Mouse (Mus musculus) neutrophil, adult 5-6 weeks (primary cell): ENCODE results near the gene Tmem19. TPM values are rescaled to one million over a fixed set of nuclear protein-coding genes. Genes with fewer than 3 reads are reported as not detected.
A peak's percentile ranks its signal among the peaks of the same experiment; 100 is the strongest.
"Not testable (repeated sequence)": the region's sequence is repeated elsewhere in the genome, so short reads cannot be mapped to it uniquely, and the experiment has no call there.

Experiments used
- ATAC-seq: fragments of 151-379, 151-347 bp; 2 replicates; pipeline ENCODE4 v1.8.0; 2017; ENCODE audit warnings: mild to moderate bottlenecking, moderate TSS enrichment; ENCODE audit not compliant: insufficient number of reproducible peaks, poor library complexity, low FRiP score, severe bottlenecking; ENCODE audit errors: extremely low read depth
- total RNA-seq: library from RNA; stranded (forward); fragments of 200-1000 nt; gene quantifications from 2 replicates; pipeline ENCODE4 v1.2.3, GENCODE M21; 2017

Gene Tmem19
- total RNA-seq, 1 experiment from 2014 or later = 19.9 TPM

- no peak for ATAC-seq
Observed at GRCm38 (mm10) chr10:115350810-115351397, 11.4 kb downstream of the Tmem19 start.

DNA sequence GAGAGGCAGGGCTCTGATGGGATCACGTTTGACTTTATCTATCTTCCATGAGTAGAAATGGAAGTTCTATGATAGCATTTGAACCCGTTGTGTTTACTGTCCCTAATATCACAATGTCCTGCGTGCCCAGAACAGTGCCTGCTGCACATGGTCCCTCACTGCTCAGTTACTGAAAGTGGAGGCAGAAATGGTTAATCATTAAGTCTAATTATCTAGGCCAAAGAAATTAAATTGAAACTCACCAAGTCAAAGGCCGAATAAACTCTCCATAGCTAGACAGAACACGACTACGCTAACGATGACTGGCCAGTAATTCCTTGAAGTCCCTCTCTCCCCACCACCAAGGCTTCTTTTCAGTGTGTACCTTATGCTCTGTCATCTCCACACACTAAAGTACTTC is 12.8 kb downstream of the Tmem19 start:
- no peak for ATAC-seq

- ATAC-seq = no peak
Observed at GRCm38 (mm10) chr10:115349029-115349428, 13.3 kb downstream of the Tmem19 start.

DNA sequence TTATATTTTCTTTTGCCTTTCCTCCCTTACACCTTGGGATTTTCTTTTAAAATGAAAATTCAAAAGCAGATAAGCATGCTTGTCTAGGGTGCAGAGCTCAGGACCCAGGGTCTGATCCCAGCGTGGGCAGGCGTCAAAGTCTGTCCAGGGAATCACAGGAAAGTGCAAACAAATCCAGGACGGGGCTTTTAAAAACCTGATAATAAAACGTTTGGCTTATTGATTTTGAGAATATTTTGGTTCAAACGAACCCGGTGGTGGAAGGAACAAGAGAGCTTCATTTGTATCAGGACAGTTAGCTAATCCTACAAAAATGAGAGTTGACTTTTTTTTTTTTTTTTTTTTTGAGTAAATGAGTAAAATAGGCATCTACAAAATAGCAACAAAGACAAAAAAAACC is 14.2 kb downstream of the Tmem19 start:
- ATAC-seq = no peak

DNA sequence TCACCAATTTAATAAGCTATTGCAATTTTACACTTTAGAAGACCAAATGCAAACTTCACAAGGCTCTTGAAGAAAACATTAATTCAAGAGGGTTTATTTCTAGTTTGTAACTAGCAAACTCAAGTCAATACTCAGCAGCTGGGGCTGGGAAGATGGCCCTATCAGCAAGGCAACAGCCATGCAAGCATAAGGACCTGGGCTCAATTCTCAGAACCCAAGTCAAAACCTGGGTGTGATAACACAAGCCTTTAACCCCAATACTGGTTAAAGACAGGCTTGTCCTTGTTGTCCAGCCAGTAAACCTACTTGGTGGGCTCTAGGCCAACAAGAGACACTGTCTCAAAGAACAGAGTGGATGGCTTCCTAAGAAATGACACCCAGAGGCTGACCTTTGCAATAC is 15.9 kb downstream of the Tmem19 start:
- ATAC-seq = no peak

- no peak for ATAC-seq
Observed at GRCm38 (mm10) chr10:115342771-115343425, 19.4 kb downstream of the Tmem19 start.

DNA sequence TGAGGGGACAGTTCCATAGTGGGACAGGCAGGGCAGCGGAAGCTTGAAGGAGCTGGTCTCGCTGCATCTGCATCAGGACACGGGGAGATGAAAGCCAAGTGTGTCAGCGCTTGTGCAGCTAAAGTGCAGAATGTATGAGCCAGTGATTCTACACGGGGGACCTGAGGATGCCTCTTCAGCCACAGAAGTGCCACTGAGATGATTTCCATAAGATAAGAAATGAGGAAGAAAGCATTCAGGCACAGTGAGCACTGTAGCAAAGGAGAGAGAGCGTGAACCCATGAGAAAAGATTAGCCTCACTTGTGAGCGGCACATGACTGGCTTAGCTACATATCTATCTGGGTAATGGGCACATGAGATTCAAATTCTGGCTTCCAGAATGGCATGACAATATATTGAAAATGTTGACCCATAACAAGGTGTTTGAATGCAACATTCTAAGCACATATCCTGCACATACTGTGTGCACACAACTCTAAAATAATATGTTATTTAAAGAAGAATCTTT is 22.4 kb downstream of the Tmem19 start:
- ATAC-seq = no peak

GRCm38 (mm10) chr10:115336901-115337300 is 25.4 kb downstream of the Tmem19 start:
- ATAC-seq = no peak

GRCm38 (mm10) chr10:115333528-115333927 is 28.8 kb downstream of the Tmem19 start:
- ATAC-seq = no peak

GRCm38 (mm10) chr10:115332997-115333396 is 29.3 kb downstream of the Tmem19 start:
- no peak for ATAC-seq

DNA sequence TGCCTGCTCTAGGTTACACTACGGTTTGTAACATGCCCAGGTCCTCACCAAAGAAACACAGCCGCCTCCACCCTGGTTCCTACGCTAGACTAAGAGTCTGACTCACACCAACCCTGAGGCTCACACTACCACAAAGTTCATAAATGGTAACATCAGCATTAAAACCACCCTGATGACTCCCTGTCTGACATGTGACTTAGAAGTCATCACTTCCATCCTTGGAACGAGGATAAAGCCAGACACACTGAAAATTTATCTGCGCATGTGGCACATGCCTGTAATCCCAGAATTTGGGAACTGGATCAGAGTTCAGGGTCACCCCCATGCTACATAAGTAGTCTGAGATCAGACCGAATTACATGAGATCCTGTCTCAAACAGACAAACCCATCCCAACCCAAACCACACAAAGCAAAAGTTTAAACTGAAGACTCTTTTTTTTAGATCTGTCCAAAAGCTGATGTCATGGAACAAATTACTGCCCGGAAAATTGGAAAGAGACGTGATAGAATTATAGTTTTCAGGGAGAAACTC is 29.8 kb downstream of the Tmem19 start:
- ATAC-seq = no peak

DNA sequence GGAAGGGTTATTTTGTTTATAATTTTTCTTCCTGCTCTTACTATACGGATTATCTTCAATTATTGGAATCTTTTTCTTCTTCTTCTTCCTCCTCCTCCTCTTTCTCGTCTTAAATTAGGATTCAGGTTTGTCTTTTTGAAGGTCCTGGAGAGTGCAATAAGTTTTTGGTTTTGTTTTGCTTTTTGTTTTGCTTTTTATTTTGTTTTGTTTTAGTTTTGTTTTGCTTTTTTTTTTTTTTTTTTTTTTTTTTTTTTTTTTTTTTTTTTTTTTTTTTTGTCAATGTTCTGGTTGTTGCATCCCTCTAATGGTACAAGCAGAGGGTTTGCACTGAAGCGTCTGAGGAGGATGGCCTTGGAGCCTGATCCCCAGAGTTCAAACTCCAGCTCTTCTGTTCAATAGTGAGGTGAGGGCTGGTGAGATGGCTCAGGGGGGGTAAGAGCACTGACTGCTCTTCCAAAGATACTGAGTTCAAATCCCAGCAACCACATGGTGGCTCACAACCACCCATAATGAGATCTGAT is 33.2 kb downstream of the Tmem19 start:
- no peak for ATAC-seq

DNA sequence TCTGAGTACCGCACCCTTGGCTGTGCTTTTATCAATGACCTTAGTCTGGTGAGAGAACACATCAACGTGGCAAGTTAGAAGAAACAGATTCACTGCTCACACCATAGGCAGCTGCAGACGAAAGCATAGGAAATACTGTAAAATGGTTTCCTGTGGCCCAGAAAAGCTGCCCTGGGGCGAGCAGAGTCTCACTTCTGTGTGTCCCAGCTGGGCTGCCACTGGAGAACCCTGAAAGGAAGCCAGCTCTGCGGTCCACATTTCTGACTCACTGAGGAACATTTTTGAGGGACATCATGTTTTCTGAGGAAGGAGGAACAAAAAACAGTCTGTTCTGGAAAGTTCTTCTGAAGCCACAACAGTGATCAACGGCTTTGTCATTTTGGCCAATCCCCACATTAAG is 33.8 kb downstream of the Tmem19 start:
- ATAC-seq = no peak

DNA sequence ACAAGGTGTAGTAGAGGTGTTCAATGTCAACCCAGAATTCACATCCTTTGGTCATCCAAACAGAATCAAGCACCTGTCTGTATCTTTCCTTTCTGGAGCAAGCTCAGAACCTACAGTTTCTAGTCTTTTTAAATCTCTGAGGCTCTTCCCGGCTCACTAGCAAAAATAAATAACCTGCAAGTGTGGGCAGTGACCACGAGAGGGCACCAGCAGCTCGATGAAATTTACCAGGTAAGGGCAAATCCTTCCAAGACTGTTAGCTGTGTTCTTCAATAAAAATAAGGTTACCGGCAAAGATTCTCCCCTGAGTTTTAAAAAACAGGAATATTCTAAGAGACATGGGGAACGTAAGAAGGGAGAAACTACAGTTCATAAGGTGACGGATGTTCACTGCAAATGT is 39.0 kb downstream of the Tmem19 start:
- ATAC-seq = peak; percentile 91

DNA sequence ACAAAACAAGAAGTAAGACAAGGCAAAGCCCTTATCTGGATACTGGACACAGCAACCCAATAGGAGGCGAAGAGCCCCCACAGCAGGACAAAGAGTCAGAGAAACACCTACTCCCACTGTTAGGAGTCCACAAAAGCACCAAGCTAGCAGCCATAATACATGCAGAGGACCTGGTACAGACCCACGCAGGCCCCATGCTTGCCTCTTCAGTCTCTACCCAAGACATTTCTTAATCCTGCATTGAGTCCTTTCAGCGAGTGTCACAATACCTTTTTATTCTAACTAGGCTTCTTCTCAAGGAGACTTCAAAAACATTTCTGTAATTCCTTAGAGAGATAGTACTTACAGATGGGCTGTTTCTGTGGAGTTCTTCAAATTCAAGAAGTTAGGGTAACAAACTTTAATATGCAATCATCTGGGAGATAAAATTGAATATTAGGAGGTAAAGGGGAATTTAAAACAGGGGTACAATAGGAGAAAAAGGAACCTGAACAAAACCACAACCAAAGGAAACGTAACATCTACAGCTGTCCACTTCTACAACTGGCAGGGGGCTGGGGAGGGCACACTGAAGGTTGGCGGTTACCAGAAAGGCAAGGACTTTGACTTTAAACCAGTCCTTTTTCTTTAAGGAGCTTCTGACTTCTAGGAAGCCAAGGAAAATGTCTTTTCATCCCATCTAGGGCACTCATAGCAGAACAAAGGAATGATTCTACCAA is 40.8 kb downstream of the Tmem19 start:
- no peak for ATAC-seq

DNA sequence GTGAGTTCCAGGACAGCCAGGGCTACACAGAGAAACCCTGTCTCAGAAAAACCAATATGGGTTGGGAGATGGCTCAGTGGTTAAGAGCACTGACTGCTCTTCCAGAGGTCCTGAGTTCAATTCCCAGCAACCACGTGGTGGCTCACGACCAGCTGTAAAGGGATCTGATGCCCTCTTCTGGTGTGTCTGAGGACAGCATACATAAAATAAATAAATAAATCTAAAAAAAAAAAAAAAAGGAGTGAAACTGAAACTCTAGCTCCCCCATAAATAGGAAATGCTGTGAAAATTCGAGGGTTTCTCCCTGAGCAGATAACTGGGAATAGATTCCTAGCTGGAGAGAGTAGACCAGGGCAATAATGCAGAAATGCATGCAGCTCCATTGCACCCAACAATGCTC is 43.9 kb downstream of the Tmem19 start:
- ATAC-seq = not testable (repeated sequence)

- no peak for ATAC-seq
Observed at GRCm38 (mm10) chr10:115316313-115316712, 46.0 kb downstream of the Tmem19 start.

- peak; percentile 65 for ATAC-seq
Observed at GRCm38 (mm10) chr10:115315473-115316171, 46.7 kb downstream of the Tmem19 start, which contains the start of gene Rab21. Gene Rab21, minus strand, starts transcription at chr10:115315594.
